Mouse (Mus musculus): ENCODE measurements around the gene Nrm. TPM values are rescaled to one million over a fixed set of nuclear protein-coding genes. Genes with fewer than 3 reads are reported as not detected.

Nrm gene
- polyA plus RNA-seq, 2 experiments, result 15.6 to 20.1 TPM

GRCm38 (mm10) chr17:35833894-35834293 is 27.2 kb upstream of the Nrm start:
- Histone ChIP-seq H3K36me3 (replicated peaks; ENCODE audit: control insufficient read depth, insufficient read depth, low read depth) (peaks cover 48% of the 10 kb centered on the region), H3K4me1 (replicated peaks; ENCODE audit: control insufficient read depth in 2 of 2, insufficient read depth in 2 of 2, low read length in 1 of 2) (peaks cover 18 to 27% of the 10 kb centered on the region in 2 experiments), H3K9ac (replicated peaks) (no peak overlapping the region), H3K4me3 (ENCODE audit: insufficient read depth in 1 of 2, low read depth in 2 of 2, low read length in 2 of 2) (no peak overlapping the region), H3K9me3 (ENCODE audit: control insufficient read depth, low read length) (no peaks in the 10 kb centered on the region), H3K4me2 (ENCODE audit: low read depth) (peak overlapping the region; percentile 11; the same call in 1 of the 2 replicates), H3K27ac (peak overlapping the region; percentile 18; the same call in 1 of the 2 replicates), H3K27me3 (ENCODE audit: control insufficient read depth, insufficient read depth, low read length) (no peaks in the 10 kb centered on the region)
- ATAC-seq (ENCODE audit: insufficient read depth) (no peak), DNase-seq (ENCODE audit: low read depth in 3 of 3, low spot score in 3 of 3) (no peak)
- WGBS (ENCODE audit: insufficient replicate concordance), result 40% methylated on average over 5 of the region's 5 CpGs
- TF ChIP-seq CTCF (IDR thresholded peaks at IDR 0.05; ENCODE audit: low read depth) (no peak), EP300 (IDR thresholded peaks at IDR 0.05; ENCODE audit: low read depth) (no peak)

GRCm38 (mm10) chr17:35834696-35835422 is 26.3 kb upstream of the Nrm start:
- Histone ChIP-seq H3K36me3 (replicated peaks; ENCODE audit: control insufficient read depth, insufficient read depth, low read depth) (peaks cover 48% of the 10 kb centered on the region), H3K27me3 (ENCODE audit: control insufficient read depth, insufficient read depth, low read length) (no peaks in the 10 kb centered on the region), H3K4me2 (ENCODE audit: low read depth) (peak overlapping the region; percentile 96), H3K9ac (replicated peaks) (no peak overlapping the region; the same call in 1 of the 2 replicates), H3K27ac (no peak overlapping the region), H3K4me3 (ENCODE audit: insufficient read depth in 1 of 2, low read depth in 2 of 2, low read length in 2 of 2) (peak overlapping the region; percentile 1 to 98; a peak in 3 of 4 replicates), H3K4me1 (replicated peaks; ENCODE audit: control insufficient read depth in 2 of 2, insufficient read depth in 2 of 2, low read length in 1 of 2) (peaks cover 28 to 36% of the 10 kb centered on the region in 2 experiments), H3K9me3 (ENCODE audit: control insufficient read depth, low read length) (no peaks in the 10 kb centered on the region)
- ATAC-seq (ENCODE audit: insufficient read depth), result no peak
- TF ChIP-seq EP300 (IDR thresholded peaks at IDR 0.05; ENCODE audit: low read depth) (no peak), CTCF (IDR thresholded peaks at IDR 0.05; ENCODE audit: low read depth) (no peak)
- WGBS (ENCODE audit: insufficient replicate concordance), result 72% methylated on average over 26 of the region's 26 CpGs
- DNase-seq (ENCODE audit: low read depth in 3 of 3, low spot score in 3 of 3), result no peak

- peak overlapping the region; percentile 96 for H3K4me2 ChIP-seq (ENCODE audit: low read depth)
- ATAC-seq (ENCODE audit: insufficient read depth) (no peak), DNase-seq (ENCODE audit: low read depth in 3 of 3, low spot score in 3 of 3) (no peak)
- peaks cover 48% of the 10 kb centered on the region for H3K36me3 ChIP-seq (replicated peaks; ENCODE audit: control insufficient read depth, insufficient read depth, low read depth)
- H3K27me3 ChIP-seq (ENCODE audit: control insufficient read depth, insufficient read depth, low read length), result no peaks in the 10 kb centered on the region
- peak overlapping the region; percentile 96 to 98; a peak in 3 of 4 replicates for H3K4me3 ChIP-seq (ENCODE audit: insufficient read depth in 1 of 2, low read depth in 2 of 2, low read length in 2 of 2)
- H3K27ac ChIP-seq, result peak overlapping the region; percentile 28
- no peaks in the 10 kb centered on the region for H3K9me3 ChIP-seq (ENCODE audit: control insufficient read depth, low read length)
- peaks cover 33 to 40% of the 10 kb centered on the region in 2 experiments for H3K4me1 ChIP-seq (replicated peaks; ENCODE audit: control insufficient read depth in 2 of 2, insufficient read depth in 2 of 2, low read length in 1 of 2)
- 76% methylated on average over 26 of the region's 26 CpGs for WGBS (ENCODE audit: insufficient replicate concordance)
- TF ChIP-seq CTCF (IDR thresholded peaks at IDR 0.05; ENCODE audit: low read depth), result no peak
- TF ChIP-seq EP300 (IDR thresholded peaks at IDR 0.05; ENCODE audit: low read depth), result no peak
- H3K9ac ChIP-seq (replicated peaks), result peak overlapping the region; percentile 100
These were observed 25.5 kb upstream of the Nrm start for GRCm38 (mm10) chr17:35835424-35836140.

- 6% methylated on average over 24 of the region's 24 CpGs for WGBS (ENCODE audit: insufficient replicate concordance)
- H3K4me1 ChIP-seq (replicated peaks; ENCODE audit: control insufficient read depth in 2 of 2, insufficient read depth in 2 of 2, low read length in 1 of 2), result peaks cover 35 to 40% of the 10 kb centered on the region in 2 experiments
- no peak for ATAC-seq (ENCODE audit: insufficient read depth)
These were observed 24.7 kb upstream of the Nrm start for GRCm38 (mm10) chr17:35836178-35836965.

More at GRCm38 (mm10) chr17:35836178-35836965, 24.7 kb upstream of the Nrm start:
- Histone ChIP-seq H3K9me3 (ENCODE audit: control insufficient read depth, low read length) (no peaks in the 10 kb centered on the region), H3K27me3 (ENCODE audit: control insufficient read depth, insufficient read depth, low read length) (no peaks in the 10 kb centered on the region), H3K4me2 (ENCODE audit: low read depth) (peak overlapping the region; percentile 96), H3K27ac (peak overlapping the region; percentile 96), H3K4me3 (ENCODE audit: insufficient read depth in 1 of 2, low read depth in 2 of 2, low read length in 2 of 2) (peak overlapping the region; percentile 96 to 98), H3K9ac (replicated peaks) (peak overlapping the region; percentile 100), H3K36me3 (replicated peaks; ENCODE audit: control insufficient read depth, insufficient read depth, low read depth) (peaks cover 48% of the 10 kb centered on the region)
- peak; percentile 73 to 82 (median 73) for DNase-seq (ENCODE audit: low read depth in 3 of 3, low spot score in 3 of 3)
- TF ChIP-seq CTCF (IDR thresholded peaks at IDR 0.05; ENCODE audit: low read depth) (peak; percentile 89), EP300 (IDR thresholded peaks at IDR 0.05; ENCODE audit: low read depth) (no peak)

Data from liver, embryonic 14.5 days (tissue).